In the genomic region with DNA sequence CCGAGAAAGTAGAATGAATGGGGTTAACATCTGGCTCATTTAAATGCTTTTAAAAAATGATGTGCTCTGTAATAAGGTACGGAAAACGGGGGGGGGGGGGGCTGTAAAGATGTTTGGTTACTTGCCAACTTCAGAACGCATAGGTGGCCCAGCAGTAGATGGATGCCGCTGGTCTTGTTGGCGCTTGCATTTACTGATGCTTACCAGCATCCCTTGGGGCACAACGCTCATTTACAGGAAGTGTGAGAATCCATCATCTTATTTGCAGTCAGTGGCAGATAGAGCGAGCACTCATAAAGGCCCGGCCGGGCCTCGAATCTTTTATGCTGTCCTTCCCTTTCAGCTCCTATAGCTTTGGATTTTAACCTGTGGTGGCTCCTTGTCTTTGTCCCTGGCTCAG, we compare ENCODE assay signal across 13 mouse cellular contexts.
"Had no signal": no experiment of that assay in that cellular context is flagged by ENCODE, and none has a peak within 500 bp of the region (broad histone marks: within the 10 kb centered on the region; RNA-seq: fewer than 3 reads in every experiment).

No protein-coding gene starts in this region.

- H3K9ac ChIP-seq: kidney, embryonic 15.5 days; liver, embryonic 14.5 days; stomach, embryonic 15.5 days had no signal

- DNase-seq: kidney, adult 2 months; kidney, postnatal 14 days; left cerebral cortex, postnatal 4 days; lung, adult 2 months; lung, postnatal 4 days; right cerebral cortex, postnatal 14 days; thymus, postnatal 36 days had no signal

- H3K4me2 ChIP-seq: kidney, embryonic 15.5 days; stomach, embryonic 15.5 days had no signal

- H3K4me3 ChIP-seq: kidney, embryonic 15.5 days; midbrain, embryonic 10.5 days; stomach, embryonic 15.5 days had no signal

- H3K9me3 ChIP-seq: kidney, embryonic 15.5 days; midbrain, embryonic 10.5 days; stomach, embryonic 15.5 days had no signal

- H3K4me1 ChIP-seq: stomach, embryonic 15.5 days had no signal

- H3K27ac ChIP-seq: kidney, embryonic 15.5 days; liver, embryonic 14.5 days; midbrain, embryonic 10.5 days; stomach, embryonic 15.5 days had no signal

- H3K36me3 ChIP-seq: kidney, embryonic 15.5 days; midbrain, embryonic 10.5 days; stomach, embryonic 15.5 days had no signal

- H3K27me3 ChIP-seq: kidney, embryonic 15.5 days; stomach, embryonic 15.5 days had no signal

- ATAC-seq: lung, postnatal 0 days; midbrain, embryonic 16.5 days had no signal
